Mouse (Mus musculus): ENCODE measurements around the gene Khk. TPM values are rescaled to one million over a fixed set of nuclear protein-coding genes. Genes with fewer than 3 reads are reported as not detected.

Khk gene
- polyA plus RNA-seq, 1 experiment, result 1,266 TPM

- peaks cover 38% of the 10 kb centered on the region for H3K4me1 ChIP-seq (ENCODE audit: control insufficient read depth, insufficient read depth, low read length)
- no peaks in the 10 kb centered on the region for H3K36me3 ChIP-seq (ENCODE audit: control insufficient read depth, insufficient read depth, low read length)
- peak within 1 kb of the TSS; percentile 91 for H3K27ac ChIP-seq (ENCODE audit: insufficient read depth, low read depth, low read length)
- H3K27me3 ChIP-seq (replicated peaks; ENCODE audit: control insufficient read depth, insufficient read depth, low read length), result no peaks in the 10 kb centered on the region
- DNase-seq, result peak; percentile 73
- 45% methylated on average over 13 of the region's 13 CpGs for WGBS
- TF ChIP-seq POLR2A (IDR thresholded peaks at IDR 0.05; ENCODE audit: low read depth, low read length) (no peak), CTCF (conservative IDR thresholded peaks at IDR 0.05; ENCODE audit: insufficient read depth, insufficient read length, low read depth, low read length) (no peak)
- peak within 1 kb of the TSS; percentile 54 for H3K4me3 ChIP-seq (ENCODE audit: insufficient read depth, low read depth, low read length)
Measured at GRCm38 (mm10) chr5:30913060-30913841, 8.0 kb upstream of the Khk start, which contains the start of gene Emilin1. Gene Emilin1, plus strand, starts transcription at chr5:30913402.

- Histone ChIP-seq H3K36me3 (ENCODE audit: control insufficient read depth, insufficient read depth, low read length) (no peaks in the 10 kb centered on the region), H3K27ac (ENCODE audit: insufficient read depth, low read depth, low read length) (peak overlapping the region; percentile 81), H3K4me1 (ENCODE audit: control insufficient read depth, insufficient read depth, low read length) (peaks cover 29% of the 10 kb centered on the region), H3K27me3 (replicated peaks; ENCODE audit: control insufficient read depth, insufficient read depth, low read length) (no peaks in the 10 kb centered on the region), H3K4me3 (ENCODE audit: insufficient read depth, low read depth, low read length) (peak overlapping the region; percentile 54)
- WGBS, result 57% methylated on average over 7 of the region's 7 CpGs
- no peak for DNase-seq
- TF ChIP-seq CTCF (conservative IDR thresholded peaks at IDR 0.05; ENCODE audit: insufficient read depth, insufficient read length, low read depth, low read length), result no peak
- no peak for TF ChIP-seq POLR2A (IDR thresholded peaks at IDR 0.05; ENCODE audit: low read depth, low read length)
Measured at GRCm38 (mm10) chr5:30914101-30914635, 7.1 kb upstream of the Khk start.

GRCm38 (mm10) chr5:30914849-30915248 is 6.4 kb upstream of the Khk start:
- peaks cover 23% of the 10 kb centered on the region for H3K4me1 ChIP-seq (ENCODE audit: control insufficient read depth, insufficient read depth, low read length)
- H3K27me3 ChIP-seq (replicated peaks; ENCODE audit: control insufficient read depth, insufficient read depth, low read length), result no peaks in the 10 kb centered on the region
- peak overlapping the region; percentile 27; the same call in 1 of the 2 replicates for H3K27ac ChIP-seq (ENCODE audit: insufficient read depth, low read depth, low read length)
- 64% methylated on average over 6 of the region's 6 CpGs for WGBS
- no peak for DNase-seq
- TF ChIP-seq CTCF (conservative IDR thresholded peaks at IDR 0.05; ENCODE audit: insufficient read depth, insufficient read length, low read depth, low read length) (no peak), POLR2A (IDR thresholded peaks at IDR 0.05; ENCODE audit: low read depth, low read length) (no peak)
- peak overlapping the region; percentile 54 for H3K4me3 ChIP-seq (ENCODE audit: insufficient read depth, low read depth, low read length)
- H3K36me3 ChIP-seq (ENCODE audit: control insufficient read depth, insufficient read depth, low read length), result no peaks in the 10 kb centered on the region

GRCm38 (mm10) chr5:30915456-30915855 is 5.8 kb upstream of the Khk start:
- no peak for TF ChIP-seq CTCF (conservative IDR thresholded peaks at IDR 0.05; ENCODE audit: insufficient read depth, insufficient read length, low read depth, low read length)
- no peak for TF ChIP-seq POLR2A (IDR thresholded peaks at IDR 0.05; ENCODE audit: low read depth, low read length)
- Histone ChIP-seq H3K36me3 (ENCODE audit: control insufficient read depth, insufficient read depth, low read length) (no peaks in the 10 kb centered on the region), H3K4me3 (ENCODE audit: insufficient read depth, low read depth, low read length) (peak overlapping the region; percentile 8; the same call in 1 of the 2 replicates), H3K27me3 (replicated peaks; ENCODE audit: control insufficient read depth, insufficient read depth, low read length) (no peaks in the 10 kb centered on the region), H3K27ac (ENCODE audit: insufficient read depth, low read depth, low read length) (peak overlapping the region; percentile 27), H3K4me1 (ENCODE audit: control insufficient read depth, insufficient read depth, low read length) (peaks cover 21% of the 10 kb centered on the region)
- 34% methylated on average over 9 of the region's 9 CpGs for WGBS
- no peak for DNase-seq

GRCm38 (mm10) chr5:30915974-30916433 is 5.2 kb upstream of the Khk start:
- 4% methylated on average over 7 of the region's 7 CpGs for WGBS
- H3K4me3 ChIP-seq (ENCODE audit: insufficient read depth, low read depth, low read length), result no peak overlapping the region
- DNase-seq, result peak; percentile 98
- no peaks in the 10 kb centered on the region for H3K27me3 ChIP-seq (replicated peaks; ENCODE audit: control insufficient read depth, insufficient read depth, low read length)
- H3K36me3 ChIP-seq (ENCODE audit: control insufficient read depth, insufficient read depth, low read length), result no peaks in the 10 kb centered on the region
- H3K27ac ChIP-seq (ENCODE audit: insufficient read depth, low read depth, low read length), result peak overlapping the region; percentile 59
- TF ChIP-seq POLR2A (IDR thresholded peaks at IDR 0.05; ENCODE audit: low read depth, low read length) (peak; percentile 13), CTCF (conservative IDR thresholded peaks at IDR 0.05; ENCODE audit: insufficient read depth, insufficient read length, low read depth, low read length) (peak; percentile 81)
- peaks cover 23% of the 10 kb centered on the region for H3K4me1 ChIP-seq (ENCODE audit: control insufficient read depth, insufficient read depth, low read length)

- no peaks in the 10 kb centered on the region for H3K36me3 ChIP-seq (ENCODE audit: control insufficient read depth, insufficient read depth, low read length)
- no peaks in the 10 kb centered on the region for H3K27me3 ChIP-seq (replicated peaks; ENCODE audit: control insufficient read depth, insufficient read depth, low read length)
- H3K27ac ChIP-seq (ENCODE audit: insufficient read depth, low read depth, low read length), result peak overlapping the region; percentile 59
- no peak overlapping the region for H3K4me3 ChIP-seq (ENCODE audit: insufficient read depth, low read depth, low read length)
- TF ChIP-seq POLR2A (IDR thresholded peaks at IDR 0.05; ENCODE audit: low read depth, low read length) (no peak), CTCF (conservative IDR thresholded peaks at IDR 0.05; ENCODE audit: insufficient read depth, insufficient read length, low read depth, low read length) (no peak)
- DNase-seq, result no peak
- H3K4me1 ChIP-seq (ENCODE audit: control insufficient read depth, insufficient read depth, low read length), result peaks cover 21% of the 10 kb centered on the region
- 93% methylated on average over 9 of the region's 9 CpGs for WGBS
Measured at GRCm38 (mm10) chr5:30916841-30917240, 4.4 kb upstream of the Khk start.

GRCm38 (mm10) chr5:30917348-30917747 is 3.9 kb upstream of the Khk start:
- H3K27me3 ChIP-seq (replicated peaks; ENCODE audit: control insufficient read depth, insufficient read depth, low read length), result no peaks in the 10 kb centered on the region
- H3K4me1 ChIP-seq (ENCODE audit: control insufficient read depth, insufficient read depth, low read length), result peaks cover 17% of the 10 kb centered on the region; the same call in 1 of the 2 replicates
- H3K27ac ChIP-seq (ENCODE audit: insufficient read depth, low read depth, low read length), result no peak overlapping the region

More at GRCm38 (mm10) chr5:30917348-30917747, 3.9 kb upstream of the Khk start:
- TF ChIP-seq CTCF (conservative IDR thresholded peaks at IDR 0.05; ENCODE audit: insufficient read depth, insufficient read length, low read depth, low read length) (no peak), POLR2A (IDR thresholded peaks at IDR 0.05; ENCODE audit: low read depth, low read length) (no peak)
- DNase-seq, result no peak
- Histone ChIP-seq H3K36me3 (ENCODE audit: control insufficient read depth, insufficient read depth, low read length) (no peaks in the 10 kb centered on the region), H3K4me3 (ENCODE audit: insufficient read depth, low read depth, low read length) (no peak overlapping the region)
- WGBS, result 82% methylated on average over 11 of the region's 11 CpGs
